Mouse (Mus musculus): ENCODE results near the gene Grpel1. TPM values are rescaled to one million over a fixed set of nuclear protein-coding genes. Genes with fewer than 3 reads are reported as not detected.
A peak's percentile ranks its signal among the peaks of the same experiment; 100 is the strongest.

The Grpel1 gene
- total RNA-seq (2014; fragmentation: Nextera tagmentation) (18.3 and 20.8 TPM in 2 replicates), total RNA-seq (2017) (32.9 and 34.7 TPM in 2 replicates), polyA plus RNA-seq (2012) (13.1 and 16.7 TPM in 2 replicates)

GRCm38 (mm10) chr5:36464709-36465661, at the start of gene Grpel1:
Grpel1 (plus strand) TSS chr5:36464998.
- no peak for TF ChIP-seq CTCF (IDR thresholded peaks at IDR 0.05; ENCODE audit: low read depth, low read length)
- no peak for TF ChIP-seq GATA2 (IDR thresholded peaks at IDR 0.05; ENCODE audit: borderline replicate concordance, low read depth, low read length)
- TF ChIP-seq GATA1 (IDR thresholded peaks at IDR 0.05; ENCODE audit: borderline replicate concordance, low read length) = no peak
- TF ChIP-seq POLR2AphosphoS5 (IDR thresholded peaks at IDR 0.05; ENCODE audit: insufficient replicate concordance, low read depth, low read length) = no peak
- no peak for TF ChIP-seq TAL1 (conservative IDR thresholded peaks at IDR 0.05; ENCODE audit: low read depth, low read length)
- H3K27me3 ChIP-seq (ENCODE audit: insufficient read depth, low read length) = peaks cover 4% of the 10 kb centered on the region
- H3K4me3 ChIP-seq (ENCODE audit: low read depth, low read length) = peak within 1 kb of the TSS; percentile 96
- peaks cover 41% of the 10 kb centered on the region for H3K4me1 ChIP-seq (ENCODE audit: insufficient read depth, low read depth, low read length)
- no peaks in the 10 kb centered on the region for H3K9me3 ChIP-seq (replicated peaks)
- peak; percentile 93 for ATAC-seq (ENCODE audit: extremely low read depth, insufficient number of reproducible peaks, low FRiP score, poor library complexity, severe bottlenecking)
- peak; percentile 93 for DNase-seq (ENCODE audit: low spot score)
- peaks cover 31% of the 10 kb centered on the region for H3K36me3 ChIP-seq (replicated peaks)

GRCm38 (mm10) chr5:36419861-36420260, 44.9 kb upstream of the Grpel1 start:
- no peak for TF ChIP-seq TAL1 (conservative IDR thresholded peaks at IDR 0.05; ENCODE audit: low read depth, low read length)
- TF ChIP-seq POLR2AphosphoS5 (IDR thresholded peaks at IDR 0.05; ENCODE audit: insufficient replicate concordance, low read depth, low read length) = no peak
- TF ChIP-seq GATA2 (IDR thresholded peaks at IDR 0.05; ENCODE audit: borderline replicate concordance, low read depth, low read length) = no peak
- TF ChIP-seq GATA1 (IDR thresholded peaks at IDR 0.05; ENCODE audit: borderline replicate concordance, low read length) = no peak
- no peak overlapping the region for H3K4me3 ChIP-seq (ENCODE audit: low read depth, low read length)
- no peaks in the 10 kb centered on the region for H3K9me3 ChIP-seq (replicated peaks)
- H3K36me3 ChIP-seq (replicated peaks) = no peaks in the 10 kb centered on the region
- ATAC-seq (ENCODE audit: extremely low read depth, insufficient number of reproducible peaks, low FRiP score, poor library complexity, severe bottlenecking) = no peak
- no peaks in the 10 kb centered on the region for H3K4me1 ChIP-seq (ENCODE audit: insufficient read depth, low read depth, low read length)
- H3K27me3 ChIP-seq (ENCODE audit: insufficient read depth, low read length) = peaks cover 4% of the 10 kb centered on the region
- no peak for DNase-seq (ENCODE audit: low spot score)

GRCm38 (mm10) chr5:36422689-36423088, 42.1 kb upstream of the Grpel1 start:
- H3K36me3 ChIP-seq (replicated peaks) = no peaks in the 10 kb centered on the region
- DNase-seq (ENCODE audit: low spot score) (no peak), ATAC-seq (ENCODE audit: extremely low read depth, insufficient number of reproducible peaks, low FRiP score, poor library complexity, severe bottlenecking) (no peak)
- H3K9me3 ChIP-seq (replicated peaks) = no peaks in the 10 kb centered on the region
- TF ChIP-seq POLR2AphosphoS5 (IDR thresholded peaks at IDR 0.05; ENCODE audit: insufficient replicate concordance, low read depth, low read length) (no peak), GATA1 (IDR thresholded peaks at IDR 0.05; ENCODE audit: borderline replicate concordance, low read length) (no peak), CTCF (IDR thresholded peaks at IDR 0.05; ENCODE audit: low read depth, low read length) (no peak), TAL1 (conservative IDR thresholded peaks at IDR 0.05; ENCODE audit: low read depth, low read length) (no peak), GATA2 (IDR thresholded peaks at IDR 0.05; ENCODE audit: borderline replicate concordance, low read depth, low read length) (no peak)
- no peaks in the 10 kb centered on the region for H3K4me1 ChIP-seq (ENCODE audit: insufficient read depth, low read depth, low read length)
- H3K4me3 ChIP-seq (ENCODE audit: low read depth, low read length) = no peak overlapping the region
- H3K27me3 ChIP-seq (ENCODE audit: insufficient read depth, low read length) = peaks cover 4% of the 10 kb centered on the region

- H3K27me3 ChIP-seq (ENCODE audit: insufficient read depth, low read length) = peaks cover 4% of the 10 kb centered on the region
- no peak for DNase-seq (ENCODE audit: low spot score)
- TF ChIP-seq GATA2 (IDR thresholded peaks at IDR 0.05; ENCODE audit: borderline replicate concordance, low read depth, low read length) = no peak
- TF ChIP-seq GATA1 (IDR thresholded peaks at IDR 0.05; ENCODE audit: borderline replicate concordance, low read length) = no peak
- no peak for TF ChIP-seq TAL1 (conservative IDR thresholded peaks at IDR 0.05; ENCODE audit: low read depth, low read length)
- no peak for TF ChIP-seq CTCF (IDR thresholded peaks at IDR 0.05; ENCODE audit: low read depth, low read length)
- TF ChIP-seq POLR2AphosphoS5 (IDR thresholded peaks at IDR 0.05; ENCODE audit: insufficient replicate concordance, low read depth, low read length) = no peak
- no peaks in the 10 kb centered on the region for H3K9me3 ChIP-seq (replicated peaks)
- ATAC-seq (ENCODE audit: extremely low read depth, insufficient number of reproducible peaks, low FRiP score, poor library complexity, severe bottlenecking) = no peak
- no peaks in the 10 kb centered on the region for H3K36me3 ChIP-seq (replicated peaks)
- H3K4me1 ChIP-seq (ENCODE audit: insufficient read depth, low read depth, low read length) = no peaks in the 10 kb centered on the region
- no peak overlapping the region for H3K4me3 ChIP-seq (ENCODE audit: low read depth, low read length)
Observed at GRCm38 (mm10) chr5:36424676-36425075, 40.1 kb upstream of the Grpel1 start.

GRCm38 (mm10) chr5:36426404-36426803, 38.4 kb upstream of the Grpel1 start:
- H3K36me3 ChIP-seq (replicated peaks) = no peaks in the 10 kb centered on the region
- ATAC-seq (ENCODE audit: extremely low read depth, insufficient number of reproducible peaks, low FRiP score, poor library complexity, severe bottlenecking) = no peak
- H3K4me1 ChIP-seq (ENCODE audit: insufficient read depth, low read depth, low read length) = no peaks in the 10 kb centered on the region
- H3K4me3 ChIP-seq (ENCODE audit: low read depth, low read length) = no peak overlapping the region
- TF ChIP-seq GATA1 (IDR thresholded peaks at IDR 0.05; ENCODE audit: borderline replicate concordance, low read length) = no peak
- no peak for TF ChIP-seq TAL1 (conservative IDR thresholded peaks at IDR 0.05; ENCODE audit: low read depth, low read length)
- TF ChIP-seq GATA2 (IDR thresholded peaks at IDR 0.05; ENCODE audit: borderline replicate concordance, low read depth, low read length) = no peak
- TF ChIP-seq CTCF (IDR thresholded peaks at IDR 0.05; ENCODE audit: low read depth, low read length) = no peak
- no peak for TF ChIP-seq POLR2AphosphoS5 (IDR thresholded peaks at IDR 0.05; ENCODE audit: insufficient replicate concordance, low read depth, low read length)
- no peak for DNase-seq (ENCODE audit: low spot score)
- H3K9me3 ChIP-seq (replicated peaks) = no peaks in the 10 kb centered on the region
- H3K27me3 ChIP-seq (ENCODE audit: insufficient read depth, low read length) = peaks cover 4% of the 10 kb centered on the region

GRCm38 (mm10) chr5:36427831-36428230, 37.0 kb upstream of the Grpel1 start:
- no peaks in the 10 kb centered on the region for H3K9me3 ChIP-seq (replicated peaks)
- no peaks in the 10 kb centered on the region for H3K4me1 ChIP-seq (ENCODE audit: insufficient read depth, low read depth, low read length)
- H3K4me3 ChIP-seq (ENCODE audit: low read depth, low read length) = no peak overlapping the region
- TF ChIP-seq CTCF (IDR thresholded peaks at IDR 0.05; ENCODE audit: low read depth, low read length) = no peak
- no peak for TF ChIP-seq GATA2 (IDR thresholded peaks at IDR 0.05; ENCODE audit: borderline replicate concordance, low read depth, low read length)
- TF ChIP-seq POLR2AphosphoS5 (IDR thresholded peaks at IDR 0.05; ENCODE audit: insufficient replicate concordance, low read depth, low read length) = no peak
- no peak for TF ChIP-seq TAL1 (conservative IDR thresholded peaks at IDR 0.05; ENCODE audit: low read depth, low read length)
- TF ChIP-seq GATA1 (IDR thresholded peaks at IDR 0.05; ENCODE audit: borderline replicate concordance, low read length) = no peak
- no peaks in the 10 kb centered on the region; the same call in none of the 2 replicates for H3K27me3 ChIP-seq (ENCODE audit: insufficient read depth, low read length)
- DNase-seq (ENCODE audit: low spot score) (no peak), ATAC-seq (ENCODE audit: extremely low read depth, insufficient number of reproducible peaks, low FRiP score, poor library complexity, severe bottlenecking) (no peak)
- no peaks in the 10 kb centered on the region for H3K36me3 ChIP-seq (replicated peaks)
